Mouse (Mus musculus) kidney, postnatal 14 days (tissue): Measurements from ENCODE around the gene Mapk13.
"Not testable (repeated sequence)": the region's sequence is repeated elsewhere in the genome, so short reads cannot be mapped to it uniquely, and the experiment has no call there.

Source experiments
- DNase-seq: peaks from one replicate; pipeline ENCODE4 v3.0.0; 2022; ENCODE audit warnings: mixed read lengths

Gene Mapk13

DNA sequence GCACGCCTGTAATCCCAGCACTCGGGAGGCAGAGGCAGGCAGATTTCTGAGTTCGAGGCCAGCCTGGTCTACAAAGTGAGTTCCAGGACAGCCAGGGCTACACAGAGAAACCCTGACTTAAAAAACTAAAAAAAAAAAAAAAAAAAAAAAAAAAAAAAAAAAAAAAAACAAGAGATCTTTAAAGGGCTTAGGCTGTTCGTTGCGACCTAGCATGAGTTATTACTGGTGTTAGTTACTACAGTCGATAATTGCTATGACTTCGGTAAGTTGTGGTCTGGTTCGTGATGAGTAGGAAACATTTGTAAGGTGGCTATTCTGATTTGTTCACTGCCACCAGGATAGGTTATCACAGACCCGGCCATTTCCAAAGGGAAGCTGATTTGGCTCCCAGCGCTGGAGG is 47.2 kb downstream of the Mapk13 start:
- DNase-seq = not testable (repeated sequence)

DNA sequence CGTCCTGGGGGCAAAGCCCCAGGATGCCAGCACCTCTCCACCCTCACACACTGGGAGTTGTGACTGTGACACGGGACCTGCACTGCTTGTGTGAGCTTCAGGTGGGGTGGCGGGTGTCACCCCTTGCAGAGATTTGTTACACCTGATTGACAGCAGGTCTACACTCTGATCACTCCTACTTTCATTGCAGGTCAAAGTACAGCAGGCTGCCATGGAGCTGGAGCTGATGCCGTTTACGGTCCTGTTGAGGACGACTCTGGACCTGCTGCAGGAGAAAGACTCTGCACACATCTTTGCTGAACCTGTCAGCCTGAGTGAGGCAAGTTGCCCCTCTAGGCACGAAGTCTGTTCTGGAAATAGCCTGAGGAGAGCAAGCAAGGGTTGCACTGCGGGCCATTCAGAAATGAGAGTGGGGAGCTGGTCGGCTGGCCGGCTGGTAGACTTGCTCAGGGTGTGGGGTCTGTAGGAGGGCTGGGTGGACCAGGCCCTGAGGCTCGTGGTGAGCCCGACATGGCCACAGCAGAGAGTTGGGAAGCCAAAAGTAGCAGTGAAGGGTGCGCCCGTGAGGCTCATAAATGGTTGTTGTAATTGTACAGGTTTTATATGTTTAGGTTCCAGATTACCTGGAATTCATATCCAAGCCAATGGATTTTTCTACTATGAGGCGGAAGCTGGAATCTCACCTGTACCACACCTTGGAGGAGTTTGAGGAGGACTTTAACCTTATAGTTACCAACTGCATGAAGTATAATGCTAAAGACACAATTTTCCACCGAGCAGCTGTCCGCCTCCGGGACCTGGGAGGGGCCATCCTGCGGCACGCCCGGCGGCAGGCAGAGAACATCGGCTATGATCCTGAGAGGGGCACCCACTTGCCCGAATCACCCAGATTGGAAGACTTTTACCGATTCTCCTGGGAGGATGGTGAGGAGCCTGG is 48.0 kb downstream of the Mapk13 start:
- DNase-seq = no peak

DNA sequence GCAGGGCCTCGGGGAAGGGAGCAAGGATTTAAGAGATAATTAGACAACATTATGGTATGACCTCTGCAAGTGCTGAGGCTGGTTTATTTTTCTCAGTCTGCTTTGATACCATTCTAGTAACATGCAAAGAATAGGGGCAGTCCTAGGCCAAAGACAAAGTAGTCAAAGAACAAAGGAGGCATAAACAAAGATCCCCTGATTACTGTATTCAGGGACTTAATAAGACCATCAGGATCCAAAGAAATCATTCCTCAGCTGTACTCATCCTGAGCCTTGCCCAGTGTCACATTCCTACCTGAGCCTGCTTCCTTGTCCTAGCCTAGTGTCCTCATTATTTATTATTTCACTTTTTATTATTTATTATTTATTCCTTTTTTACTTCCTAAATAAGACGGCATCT is 51.1 kb downstream of the Mapk13 start:
- no peak for DNase-seq

DNA sequence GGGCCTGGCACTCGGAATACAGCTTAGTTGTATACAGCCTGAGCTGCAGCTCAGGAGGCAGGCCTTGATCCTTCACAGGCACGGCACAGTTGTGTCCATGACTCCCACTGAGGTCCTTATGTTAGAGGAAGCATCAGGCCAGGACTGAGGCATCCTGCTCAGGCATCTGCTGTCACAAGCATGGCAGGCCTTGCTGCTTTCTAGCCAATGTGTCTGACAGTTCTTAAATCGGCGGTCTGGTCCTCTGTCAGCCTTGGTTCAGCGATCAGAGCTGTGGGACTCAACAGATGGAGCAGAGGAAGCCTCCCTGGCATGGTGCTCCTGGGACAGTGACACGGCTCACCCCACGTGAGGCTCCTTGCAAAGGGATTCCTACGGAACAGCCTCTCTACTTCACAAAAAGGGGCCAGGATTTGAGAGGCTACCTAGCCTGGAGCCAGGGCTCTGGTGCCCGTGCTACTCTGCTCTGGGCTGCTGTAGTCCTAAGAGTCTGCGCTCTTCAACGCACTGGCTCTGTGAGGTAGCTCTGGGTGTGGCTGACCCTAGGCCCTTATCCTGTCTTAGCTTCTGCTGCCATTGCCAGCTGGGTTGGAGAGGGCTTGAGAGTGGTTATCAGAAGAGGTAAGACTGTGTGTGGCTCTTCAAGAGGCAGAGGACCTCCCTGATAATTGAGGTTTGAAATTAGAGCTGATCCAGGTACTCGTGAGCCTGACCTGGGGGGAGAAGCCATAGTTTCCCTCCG is 54.1 kb downstream of the Mapk13 start:
- DNase-seq = no peak

DNA sequence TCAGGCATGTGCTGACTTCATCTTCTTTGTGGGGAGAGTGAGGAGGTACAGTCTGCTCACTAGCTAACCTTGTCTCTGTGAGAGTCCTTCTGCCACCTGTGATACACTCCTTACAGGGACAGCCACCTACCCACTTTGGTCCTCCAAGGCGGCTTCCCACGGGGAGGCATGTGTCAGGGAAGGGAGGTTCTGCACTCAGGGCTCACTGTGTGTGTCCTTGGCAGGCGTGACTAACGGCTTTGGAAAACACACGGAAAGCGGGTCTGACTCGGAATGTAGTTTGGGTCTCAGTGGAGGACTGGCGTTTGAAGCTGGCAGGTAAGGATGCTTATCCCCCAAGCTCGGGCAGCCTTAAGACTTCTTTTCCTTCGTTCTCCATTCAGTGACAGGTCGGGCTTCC is 54.7 kb downstream of the Mapk13 start:
- no peak for DNase-seq

DNA sequence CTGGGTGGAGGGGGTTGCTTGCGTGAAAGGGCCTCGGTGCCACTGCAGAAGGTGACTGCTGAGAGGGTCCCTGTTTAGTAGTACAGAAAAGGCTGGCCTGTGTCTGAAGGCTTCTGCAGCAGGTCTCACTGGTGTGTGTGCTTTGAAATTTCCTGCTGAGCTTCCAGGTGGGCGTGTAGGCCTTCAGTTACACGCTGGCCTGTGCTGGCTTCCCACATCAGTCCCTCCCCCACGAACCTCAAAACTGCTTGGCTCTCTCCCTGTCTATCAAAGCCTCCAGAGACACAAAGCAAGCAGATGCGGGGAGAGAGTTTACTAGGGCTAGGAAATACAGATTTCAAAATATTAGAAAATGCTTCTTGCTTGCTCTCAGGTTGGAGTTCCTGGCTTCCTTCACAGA is 55.8 kb downstream of the Mapk13 start:
- DNase-seq = no peak

DNA sequence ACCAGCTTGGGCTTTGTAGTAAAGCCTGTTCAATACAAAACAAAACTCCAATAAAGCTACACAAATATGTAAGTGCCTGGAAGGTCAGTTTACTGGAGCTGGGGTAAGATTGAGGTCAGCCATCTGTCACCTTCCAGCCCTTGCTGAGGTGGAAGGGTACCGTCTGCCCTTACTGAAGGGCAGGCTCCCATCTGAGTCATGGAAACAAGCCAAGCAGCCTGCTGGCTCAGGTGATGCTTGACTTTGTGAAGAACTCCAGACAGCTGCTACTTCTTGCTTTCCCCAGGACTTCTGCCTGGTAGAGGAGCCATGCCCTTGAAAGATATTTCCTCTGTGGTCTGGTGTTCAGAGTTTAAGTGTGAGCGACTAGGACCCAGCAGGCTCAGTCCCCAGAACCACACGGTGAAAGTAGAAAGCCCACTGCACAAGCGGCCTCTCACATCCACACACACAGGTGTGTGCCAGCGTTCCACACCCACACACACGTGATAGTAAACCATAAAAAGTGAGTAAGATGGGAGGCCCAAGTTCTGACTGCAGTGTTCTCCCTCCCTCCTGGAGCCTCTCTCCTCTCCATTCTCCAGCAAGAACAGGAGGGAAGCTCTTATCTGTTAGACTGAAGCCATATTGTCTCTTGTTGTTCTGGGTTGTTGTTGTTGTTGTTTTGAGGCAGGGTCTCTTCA is 56.4 kb downstream of the Mapk13 start:
- DNase-seq = no peak

DNA sequence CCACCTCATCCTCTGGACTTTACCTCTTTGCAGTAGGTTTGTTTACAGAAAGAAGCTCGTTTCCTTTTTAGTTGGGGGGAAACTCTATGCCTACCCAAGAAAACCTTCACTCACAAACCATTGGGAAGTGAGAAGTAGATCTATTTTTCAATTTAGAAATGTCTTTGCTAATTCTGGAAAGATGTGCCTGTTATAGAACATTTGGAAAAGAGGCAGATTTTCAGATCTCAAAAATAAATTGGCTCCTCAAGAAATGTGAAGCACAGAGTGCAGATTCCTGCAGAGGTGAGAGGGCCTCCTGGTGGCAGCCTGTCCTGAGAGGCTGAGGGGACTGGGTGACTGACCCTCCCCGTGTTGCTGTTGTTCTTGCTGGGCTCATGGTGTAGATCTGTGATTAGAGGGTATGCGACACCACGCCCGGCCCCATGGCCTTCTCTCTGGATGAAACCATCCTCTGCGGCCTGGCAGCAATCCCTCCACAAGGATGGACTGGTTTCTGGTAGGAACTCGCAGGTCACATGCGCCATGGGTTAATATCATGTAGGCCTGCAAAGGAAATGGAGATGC is 58.7 kb downstream of the Mapk13 start:
- no peak for DNase-seq

DNA sequence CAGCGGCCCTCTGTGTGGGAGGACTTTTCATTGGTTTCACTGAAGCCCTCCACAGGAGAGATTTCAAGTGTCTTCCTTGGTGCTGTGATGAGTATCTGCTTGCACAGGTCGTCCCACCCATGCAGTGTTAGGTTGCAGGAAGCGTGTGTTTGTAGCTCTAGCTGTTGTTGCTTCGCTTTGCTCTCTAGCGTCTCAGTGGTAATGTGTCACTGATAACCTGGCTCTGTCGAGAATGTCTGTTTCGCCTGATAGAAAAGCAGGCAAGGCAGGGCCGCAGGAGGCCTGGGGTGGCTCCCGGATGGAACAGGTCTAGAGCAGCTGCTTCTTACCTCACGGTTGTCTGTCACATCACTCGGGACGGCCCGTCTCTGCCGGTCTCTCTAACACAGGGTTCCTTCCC is 60.0 kb downstream of the Mapk13 start:
- DNase-seq = no peak
